Mouse (Mus musculus): ENCODE measurements around the gene Usp15. TPM values are rescaled to one million over a fixed set of nuclear protein-coding genes. Genes with fewer than 3 reads are reported as not detected.

Usp15 gene
- polyA plus RNA-seq, 1 experiment from 2014 or later, result 84.6 TPM

DNA sequence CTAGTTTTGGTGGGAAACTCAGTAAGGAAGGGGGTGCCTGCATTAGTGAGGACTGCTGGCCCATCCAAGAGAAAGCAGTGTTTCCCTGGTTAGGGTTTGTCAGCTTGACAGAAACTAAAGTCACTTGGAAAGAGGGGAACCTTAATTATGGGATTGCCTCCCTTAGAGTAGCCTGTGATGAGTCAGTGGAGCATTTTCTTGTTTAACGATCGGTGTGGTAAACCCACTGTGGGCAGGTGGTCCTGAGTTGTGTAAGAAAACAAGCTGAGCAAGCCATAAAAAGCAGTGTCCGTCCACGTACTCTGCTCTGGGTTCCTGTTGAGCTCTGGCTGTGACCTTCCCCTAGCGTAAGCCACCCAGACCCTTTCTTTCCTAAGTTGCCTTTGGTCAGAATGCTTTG lies 1.4 kb upstream of the Usp15 start:
- Histone ChIP-seq H3K27ac (no peak overlapping the region), H3K4me3 (no peak overlapping the region), H3K27me3 (ENCODE audit: poor library complexity, severe bottlenecking) (no peaks in the 10 kb centered on the region), H3K4me1 (peaks cover 29% of the 10 kb centered on the region), H3K9me3 (no peaks in the 10 kb centered on the region), H3K36me3 (replicated peaks) (no peaks in the 10 kb centered on the region)
- DNase-seq (ENCODE audit: extremely low spot score, low spot score), result no peak
- WGBS, result 80% methylated on average over 5 of the region's 5 CpGs

DNA sequence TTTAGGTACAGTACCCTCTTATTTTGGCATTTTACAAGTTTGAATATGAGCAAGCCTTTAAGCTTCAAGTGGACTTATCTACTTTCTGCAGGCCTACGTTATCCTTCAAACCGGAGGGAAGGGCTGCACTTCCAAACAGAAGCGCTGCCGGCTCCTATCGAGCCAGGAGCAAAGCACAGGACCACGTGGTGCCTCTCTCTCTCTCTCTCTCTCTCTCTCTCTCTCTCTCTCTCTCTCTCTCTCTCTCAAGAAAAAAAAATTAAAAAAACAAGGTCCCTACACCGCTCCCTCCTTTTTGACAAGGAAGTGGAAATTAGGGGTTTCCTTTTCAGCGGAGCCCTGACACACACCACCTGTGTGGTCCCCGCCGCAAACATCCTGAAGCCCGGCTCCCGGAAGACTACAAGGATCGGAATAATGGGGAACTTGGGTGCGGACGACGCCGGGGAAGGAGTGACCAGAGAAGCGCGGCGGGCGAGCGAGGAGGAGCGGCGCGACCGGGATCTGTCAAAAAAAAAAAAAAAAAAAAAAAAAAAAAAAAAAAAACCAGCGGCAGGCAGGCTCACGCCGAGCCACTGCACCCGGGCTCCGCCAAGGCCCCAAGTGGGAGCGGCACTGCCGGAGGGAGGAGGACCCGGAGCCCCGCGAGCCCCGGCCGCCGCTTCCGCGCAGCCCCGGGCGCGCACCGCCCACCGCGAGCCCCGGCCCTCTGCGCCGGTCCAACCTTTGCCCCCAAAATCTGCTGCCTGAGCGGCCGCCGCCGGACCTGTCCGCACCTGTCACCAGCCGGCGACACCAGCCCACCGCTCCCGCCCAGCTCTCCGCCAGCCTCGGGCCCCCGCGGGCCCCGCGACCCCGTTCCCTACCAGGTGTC lies 597 bp downstream of the Usp15 start:
- H3K27me3 ChIP-seq (ENCODE audit: poor library complexity, severe bottlenecking), result no peaks in the 10 kb centered on the region
- under 1% methylated on average over 62 of the region's 66 CpGs for WGBS
- peak; percentile 33 for DNase-seq (ENCODE audit: extremely low spot score, low spot score)
- peaks cover 29% of the 10 kb centered on the region for H3K4me1 ChIP-seq
- peak overlapping the region; percentile 98 for H3K4me3 ChIP-seq
- peak overlapping the region; percentile 96 for H3K27ac ChIP-seq
- H3K9me3 ChIP-seq, result no peaks in the 10 kb centered on the region
- H3K36me3 ChIP-seq (replicated peaks), result no peaks in the 10 kb centered on the region

DNA sequence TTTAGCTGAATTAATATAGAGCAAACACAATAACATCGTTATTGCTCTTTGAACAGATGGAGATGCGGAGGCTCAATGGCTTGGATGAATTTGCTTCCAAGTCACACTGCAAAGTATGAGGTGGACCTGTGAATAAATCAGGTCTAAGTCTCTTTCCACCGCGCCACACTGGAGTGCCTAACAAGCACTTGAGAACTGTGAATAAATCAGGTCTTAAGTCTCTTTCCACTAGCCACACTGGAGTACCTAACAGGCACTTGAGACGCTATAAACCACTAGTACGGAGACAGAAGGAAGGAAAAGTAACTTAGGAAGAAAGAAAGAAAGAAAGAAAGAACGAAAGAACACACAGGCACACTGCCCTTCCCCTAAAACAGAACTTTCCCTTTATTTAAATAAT lies 1.3 kb downstream of the Usp15 start:
- Histone ChIP-seq H3K9me3 (no peaks in the 10 kb centered on the region), H3K4me3 (peak overlapping the region; percentile 98), H3K27me3 (ENCODE audit: poor library complexity, severe bottlenecking) (no peaks in the 10 kb centered on the region), H3K36me3 (replicated peaks) (no peaks in the 10 kb centered on the region), H3K4me1 (peaks cover 29% of the 10 kb centered on the region), H3K27ac (peak overlapping the region; percentile 96)
- DNase-seq (ENCODE audit: extremely low spot score, low spot score), result no peak
- WGBS, result 22% methylated on average over 7 of the region's 7 CpGs

DNA sequence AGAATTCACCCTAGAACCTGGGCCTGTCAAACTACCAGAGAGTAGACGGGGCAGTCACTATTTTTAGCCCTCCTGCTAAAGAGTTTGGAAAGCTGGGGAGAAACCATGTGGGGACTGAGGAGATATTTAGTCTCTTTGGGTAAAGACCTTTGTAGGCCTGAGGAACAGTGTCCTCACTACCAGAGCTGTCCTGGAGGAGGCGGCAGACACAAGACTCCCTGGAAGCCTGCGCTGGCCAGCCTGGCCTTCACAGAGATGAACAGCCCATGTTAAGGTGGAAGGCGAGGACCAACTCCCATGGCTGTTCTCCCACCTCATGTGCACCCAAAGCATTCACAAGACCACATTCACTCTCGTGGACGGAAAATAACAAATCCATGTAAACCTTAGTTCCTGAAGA lies 5.8 kb downstream of the Usp15 start:
- H3K36me3 ChIP-seq (replicated peaks), result peaks cover 5% of the 10 kb centered on the region; the same call in 1 of the 2 replicates
- WGBS, result 81% methylated on average over 6 of the region's 6 CpGs
- no peak for DNase-seq (ENCODE audit: extremely low spot score, low spot score)
- no peak overlapping the region for H3K4me3 ChIP-seq
- no peaks in the 10 kb centered on the region for H3K9me3 ChIP-seq
- no peaks in the 10 kb centered on the region for H3K27me3 ChIP-seq (ENCODE audit: poor library complexity, severe bottlenecking)
- H3K27ac ChIP-seq, result no peak overlapping the region
- peaks cover 19% of the 10 kb centered on the region for H3K4me1 ChIP-seq

DNA sequence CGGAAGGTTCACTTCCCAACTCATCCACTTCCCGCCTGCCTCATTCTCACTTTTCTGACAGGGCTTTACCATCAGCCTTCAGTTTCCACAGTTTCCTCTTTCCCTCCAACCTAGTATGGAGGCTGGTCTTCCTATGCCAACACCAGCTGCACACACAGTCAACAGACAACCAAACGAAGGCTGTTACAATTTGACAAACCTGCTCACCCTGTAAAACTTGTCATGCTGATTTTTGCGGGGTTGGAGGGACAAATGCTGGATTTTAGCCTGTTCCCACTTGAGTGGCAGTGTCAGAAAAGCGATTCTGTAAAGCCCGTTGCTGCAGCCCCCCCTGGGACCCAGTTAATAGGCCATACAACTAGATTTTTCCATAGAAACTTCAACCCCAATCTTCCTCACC lies 9.5 kb downstream of the Usp15 start:
- DNase-seq (ENCODE audit: extremely low spot score, low spot score), result no peak
- Histone ChIP-seq H3K9me3 (no peaks in the 10 kb centered on the region), H3K4me3 (no peak overlapping the region), H3K4me1 (0 out of 2 replicates have a peak, but pooled peaks cover 6% of the 10 kb centered on the region), H3K27me3 (ENCODE audit: poor library complexity, severe bottlenecking) (no peaks in the 10 kb centered on the region), H3K27ac (no peak overlapping the region), H3K36me3 (replicated peaks) (peaks cover 5% of the 10 kb centered on the region; the same call in 1 of the 2 replicates)
- WGBS, result 87% methylated on average over 6 of the region's 6 CpGs

DNA sequence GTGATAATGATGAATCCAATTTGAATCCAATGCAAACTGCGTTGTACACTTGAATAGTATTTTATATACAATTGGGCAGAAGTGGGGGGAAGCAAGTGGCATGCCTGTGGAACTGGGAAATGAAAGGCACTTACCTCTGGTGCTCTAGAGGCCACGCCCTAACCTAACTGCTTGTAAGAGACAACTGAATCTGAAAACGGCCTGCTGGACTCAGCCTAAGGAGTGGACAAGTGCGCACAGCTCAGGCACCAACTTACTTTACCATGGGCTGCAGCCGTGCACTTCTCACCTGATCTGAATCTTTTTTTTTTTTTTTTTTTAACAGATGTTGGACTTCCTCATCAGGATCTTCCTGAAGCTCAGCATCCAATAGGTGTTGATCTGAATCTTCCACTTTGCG lies 10.9 kb downstream of the Usp15 start:
- H3K27ac ChIP-seq, result no peak overlapping the region
- H3K27me3 ChIP-seq (ENCODE audit: poor library complexity, severe bottlenecking), result no peaks in the 10 kb centered on the region
- H3K4me1 ChIP-seq, result 0 out of 2 replicates have a peak, but pooled peaks cover 6% of the 10 kb centered on the region
- peaks cover 6% of the 10 kb centered on the region for H3K36me3 ChIP-seq (replicated peaks)
- WGBS, result 89% methylated on average over 6 of the region's 6 CpGs
- H3K9me3 ChIP-seq, result no peaks in the 10 kb centered on the region
- DNase-seq (ENCODE audit: extremely low spot score, low spot score), result no peak
- no peak overlapping the region for H3K4me3 ChIP-seq

DNA sequence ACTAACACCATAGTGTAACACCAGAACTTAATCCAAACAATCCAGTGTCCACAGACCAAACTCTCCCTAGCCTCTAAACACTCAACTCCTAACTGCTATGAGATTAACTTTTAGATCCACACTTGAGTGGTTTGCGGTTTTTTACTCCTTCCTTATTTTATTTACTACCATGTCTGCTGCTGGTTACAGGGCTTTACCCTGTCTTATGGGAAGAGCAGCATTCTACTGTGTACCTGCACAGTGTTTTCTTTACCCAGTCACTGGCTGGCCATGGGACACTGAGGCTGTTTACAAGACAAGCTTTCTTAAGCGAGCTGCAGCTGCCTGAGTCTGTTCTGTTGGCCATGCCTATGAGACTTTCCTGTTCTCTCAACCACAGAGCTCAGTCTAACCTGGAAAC lies 13.1 kb downstream of the Usp15 start:
- no peaks in the 10 kb centered on the region for H3K9me3 ChIP-seq
- H3K36me3 ChIP-seq (replicated peaks), result peaks cover 25% of the 10 kb centered on the region
- DNase-seq (ENCODE audit: extremely low spot score, low spot score), result no peak
- H3K4me3 ChIP-seq, result no peak overlapping the region
- WGBS, result 82% methylated on average over 2 of the region's 2 CpGs
- no peaks in the 10 kb centered on the region for H3K27me3 ChIP-seq (ENCODE audit: poor library complexity, severe bottlenecking)
- 0 out of 2 replicates have a peak, but pooled peaks cover 6% of the 10 kb centered on the region for H3K4me1 ChIP-seq
- H3K27ac ChIP-seq, result no peak overlapping the region

DNA sequence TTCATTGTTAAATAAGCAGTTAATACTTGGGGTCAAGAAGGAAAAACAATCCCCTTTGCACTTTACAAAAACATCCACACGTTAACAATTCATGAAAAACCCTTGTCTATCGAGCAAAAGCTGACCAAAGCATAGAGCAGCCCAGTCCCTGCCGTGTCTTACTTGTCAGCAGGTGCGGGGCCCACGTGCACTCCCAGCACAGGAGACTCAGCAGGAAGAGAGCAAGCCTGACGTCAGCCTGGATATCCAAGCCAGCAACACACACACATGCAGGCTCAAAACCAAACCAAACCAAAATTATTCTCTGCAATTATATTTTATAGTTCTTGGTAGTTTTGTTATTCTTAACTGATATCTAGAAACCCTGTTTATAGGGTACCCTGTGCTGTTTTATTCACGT lies 13.6 kb downstream of the Usp15 start:
- H3K27me3 ChIP-seq (ENCODE audit: poor library complexity, severe bottlenecking), result no peaks in the 10 kb centered on the region
- no peak overlapping the region for H3K4me3 ChIP-seq
- H3K27ac ChIP-seq, result no peak overlapping the region
- no peak for DNase-seq (ENCODE audit: extremely low spot score, low spot score)
- no peaks in the 10 kb centered on the region for H3K9me3 ChIP-seq
- 72% methylated on average over 7 of the region's 7 CpGs for WGBS
- 0 out of 2 replicates have a peak, but pooled peaks cover 6% of the 10 kb centered on the region for H3K4me1 ChIP-seq
- H3K36me3 ChIP-seq (replicated peaks), result peaks cover 30% of the 10 kb centered on the region

DNA sequence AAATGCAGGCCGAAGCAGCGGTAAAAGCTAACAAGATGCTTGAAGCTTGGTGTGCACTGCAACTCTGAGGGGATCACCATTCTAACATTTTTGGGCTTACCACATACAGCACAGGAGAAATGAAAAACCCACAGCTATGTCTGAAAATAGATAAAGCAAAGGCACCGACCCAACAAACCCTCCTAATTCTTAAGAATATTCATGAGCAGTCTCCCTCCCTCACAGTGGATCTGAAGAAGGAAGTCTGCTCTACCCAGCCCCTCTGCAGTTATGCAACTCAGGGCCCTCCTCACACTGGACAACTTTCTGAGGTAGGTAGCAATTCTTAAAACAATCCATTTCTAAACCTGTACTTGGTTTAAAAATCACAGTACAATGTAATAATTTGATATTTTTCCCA lies 14.4 kb downstream of the Usp15 start:
- no peak for DNase-seq (ENCODE audit: extremely low spot score, low spot score)
- H3K9me3 ChIP-seq, result no peaks in the 10 kb centered on the region
- H3K36me3 ChIP-seq (replicated peaks), result peaks cover 37% of the 10 kb centered on the region
- H3K27me3 ChIP-seq (ENCODE audit: poor library complexity, severe bottlenecking), result no peaks in the 10 kb centered on the region
- no peak overlapping the region for H3K27ac ChIP-seq
- H3K4me1 ChIP-seq, result 0 out of 2 replicates have a peak, but pooled peaks cover 6% of the 10 kb centered on the region
- 96% methylated on average over 3 of the region's 3 CpGs for WGBS
- H3K4me3 ChIP-seq, result no peak overlapping the region

DNA sequence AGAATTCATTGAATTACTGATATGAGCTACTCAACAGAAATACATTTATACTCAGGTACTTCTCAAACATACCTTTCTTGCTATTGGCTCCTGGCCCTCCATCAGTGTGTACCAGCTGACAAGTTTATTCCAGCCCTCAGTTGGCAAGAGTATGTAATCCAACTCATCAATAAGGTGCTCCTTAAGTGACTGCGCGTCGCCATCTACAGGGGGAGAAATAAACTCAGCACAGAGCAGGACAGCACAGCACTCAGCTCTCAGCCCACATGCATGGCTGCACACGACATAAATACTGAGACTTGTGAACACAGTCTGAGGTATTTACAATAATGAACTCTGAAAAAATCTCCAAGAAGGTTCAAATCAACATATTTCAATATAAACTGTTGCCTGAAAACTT lies 21.0 kb downstream of the Usp15 start:
- WGBS, result 81% methylated on average over 4 of the region's 4 CpGs
- H3K9me3 ChIP-seq, result no peaks in the 10 kb centered on the region
- no peak for DNase-seq (ENCODE audit: extremely low spot score, low spot score)
- no peak overlapping the region for H3K4me3 ChIP-seq
- H3K27me3 ChIP-seq (ENCODE audit: poor library complexity, severe bottlenecking), result no peaks in the 10 kb centered on the region
- peaks cover 77% of the 10 kb centered on the region for H3K36me3 ChIP-seq (replicated peaks)
- no peaks in the 10 kb centered on the region for H3K4me1 ChIP-seq
- no peak overlapping the region for H3K27ac ChIP-seq

DNA sequence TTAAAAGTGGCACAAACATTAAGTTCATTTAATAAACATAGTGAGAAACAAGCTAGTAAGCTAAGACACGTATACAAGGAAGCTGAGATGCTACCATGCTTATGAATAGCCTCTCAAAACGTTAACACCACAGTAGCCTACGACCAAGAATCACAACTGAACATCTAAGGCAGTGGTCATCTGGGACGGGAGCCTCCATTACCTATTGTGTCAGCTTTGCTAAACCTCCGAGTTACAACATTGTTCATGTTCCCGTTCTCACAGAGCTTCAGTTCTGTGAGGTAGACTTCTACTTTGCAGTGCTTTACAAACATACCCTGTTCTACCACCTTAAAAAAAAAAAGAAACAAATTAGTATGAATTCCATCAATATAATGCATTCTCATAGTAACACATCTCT lies 25.9 kb downstream of the Usp15 start:
- Histone ChIP-seq H3K27me3 (ENCODE audit: poor library complexity, severe bottlenecking) (no peaks in the 10 kb centered on the region), H3K4me3 (no peak overlapping the region), H3K9me3 (no peaks in the 10 kb centered on the region), H3K36me3 (replicated peaks) (peaks cover 79% of the 10 kb centered on the region), H3K27ac (no peak overlapping the region), H3K4me1 (no peaks in the 10 kb centered on the region)
- WGBS, result 88% methylated on average over 6 of the region's 6 CpGs
- no peak for DNase-seq (ENCODE audit: extremely low spot score, low spot score)

DNA sequence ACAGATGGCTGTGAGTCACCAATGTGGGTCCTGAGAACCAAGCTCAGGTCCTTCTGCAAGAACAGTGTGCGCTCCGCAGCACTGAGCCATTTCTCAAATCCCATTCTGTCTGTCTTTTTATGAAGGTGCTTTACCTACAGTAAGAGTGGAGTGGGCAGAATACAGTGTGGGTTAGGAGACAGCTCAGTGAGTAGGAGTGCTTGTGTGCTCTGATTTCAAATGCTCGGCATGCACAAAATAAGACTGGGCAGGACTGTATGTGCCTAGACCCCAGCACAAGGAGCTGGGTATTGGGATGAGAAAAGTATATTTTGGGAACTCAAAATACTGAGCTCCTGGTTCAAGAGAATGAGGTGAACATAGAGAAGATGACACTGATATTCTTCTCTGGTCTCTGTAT lies 31.3 kb downstream of the Usp15 start:
- 97% methylated on average over 3 of the region's 3 CpGs for WGBS
- H3K36me3 ChIP-seq (replicated peaks), result peaks cover 67% of the 10 kb centered on the region
- no peak for DNase-seq (ENCODE audit: extremely low spot score, low spot score)

DNA sequence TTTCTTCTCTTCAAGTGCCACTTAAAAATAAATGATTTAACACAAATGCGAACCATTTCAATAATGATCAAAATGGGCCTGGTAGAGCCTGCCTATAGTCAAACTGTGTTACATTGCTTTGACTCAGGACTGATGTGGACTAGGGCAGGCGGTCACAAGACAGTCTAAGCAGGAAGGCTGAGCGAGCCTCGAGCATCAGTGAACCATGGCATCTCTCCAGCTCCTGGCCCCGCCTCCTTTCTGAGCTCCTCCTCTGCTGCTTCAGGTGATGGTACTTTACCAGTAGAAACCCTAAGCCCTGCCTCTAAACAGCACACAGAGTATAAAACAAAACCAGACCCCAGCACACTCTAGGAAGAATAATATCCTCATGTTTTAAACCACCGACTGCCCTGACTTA lies 36.3 kb downstream of the Usp15 start:
- no peak for DNase-seq (ENCODE audit: extremely low spot score, low spot score)

More for the DNA sequence above, 31.3 kb downstream of the Usp15 start:
- H3K4me3 ChIP-seq, result no peak overlapping the region
- no peaks in the 10 kb centered on the region for H3K9me3 ChIP-seq
- H3K27me3 ChIP-seq (ENCODE audit: poor library complexity, severe bottlenecking), result no peaks in the 10 kb centered on the region
- no peaks in the 10 kb centered on the region for H3K4me1 ChIP-seq
- H3K27ac ChIP-seq, result no peak overlapping the region

More for the DNA sequence above, 36.3 kb downstream of the Usp15 start:
- Histone ChIP-seq H3K9me3 (no peaks in the 10 kb centered on the region), H3K4me1 (no peaks in the 10 kb centered on the region), H3K27me3 (ENCODE audit: poor library complexity, severe bottlenecking) (no peaks in the 10 kb centered on the region), H3K27ac (no peak overlapping the region), H3K4me3 (no peak overlapping the region), H3K36me3 (replicated peaks) (peaks cover 58% of the 10 kb centered on the region)
- 75% methylated on average over 6 of the region's 6 CpGs for WGBS
